Mouse (Mus musculus) cerebellum, postnatal 14 days (tissue): ENCODE measurements around the gene Cadm1.

ENCODE experiments used
- DNase-seq, 2 experiments: peaks; one replicate each; pipeline ENCODE4 v3.0.0; 2021; ENCODE audit warnings: mixed read lengths in 2 of 2

Gene Cadm1

DNA sequence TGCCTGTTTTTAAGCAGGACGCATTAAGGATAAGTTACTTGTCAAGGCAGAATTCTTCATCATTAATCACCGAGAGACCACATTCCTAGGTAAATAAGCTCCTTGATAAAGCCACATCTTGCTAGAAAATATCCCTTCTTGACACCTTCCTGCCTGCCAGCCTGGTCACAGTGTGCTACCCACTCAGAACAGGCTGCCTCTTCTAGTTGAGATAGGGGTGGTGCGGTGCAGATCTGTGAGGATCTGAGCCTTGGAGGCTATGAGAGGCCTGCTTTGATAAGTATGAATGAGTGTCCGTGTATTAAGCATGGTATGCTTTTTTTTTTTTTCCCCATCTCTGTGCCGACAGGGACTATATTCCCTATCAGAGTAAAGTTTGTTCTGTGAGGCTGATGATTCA lies 219.2 kb downstream of the Cadm1 start:
- no peak for DNase-seq

DNA sequence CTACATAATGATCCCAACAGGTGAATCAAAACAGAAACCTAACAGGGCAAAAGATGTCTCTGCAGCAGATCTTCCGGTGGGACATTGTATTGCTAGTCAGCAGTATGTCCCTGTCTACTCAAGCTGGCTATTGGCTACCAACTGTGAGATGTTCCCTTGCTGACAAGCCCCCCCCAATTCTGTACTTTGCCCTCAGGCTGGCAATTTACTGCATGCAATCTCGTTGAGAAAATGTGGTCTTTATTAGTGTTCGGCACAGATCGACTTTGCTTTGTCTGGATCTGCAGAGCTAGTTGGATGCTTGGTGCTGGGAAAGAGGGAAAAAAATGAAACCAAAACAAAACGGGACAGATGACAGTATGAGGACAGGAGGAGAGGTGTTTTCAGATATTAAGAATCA lies 222.5 kb downstream of the Cadm1 start:
- DNase-seq = no peak

DNA sequence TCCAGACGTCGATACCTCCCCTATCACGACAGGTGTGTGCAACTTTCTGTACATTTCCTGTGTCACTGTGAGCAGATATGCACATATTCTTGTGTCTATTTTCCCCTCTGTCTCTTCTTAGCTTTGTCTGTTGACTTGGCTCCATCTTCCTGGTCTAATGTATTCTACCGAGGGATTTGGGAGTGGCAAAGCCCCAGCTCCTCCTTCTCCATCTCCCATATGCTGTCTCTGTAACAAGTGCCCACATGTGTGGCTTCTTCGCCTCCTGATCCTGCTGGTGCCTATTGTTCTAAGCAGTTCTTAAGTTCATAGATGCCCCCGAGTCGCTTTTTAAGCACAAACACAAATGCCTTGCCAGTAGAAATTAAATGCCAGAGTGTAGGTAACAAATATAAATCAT lies 223.2 kb downstream of the Cadm1 start:
- no peak for DNase-seq

DNA sequence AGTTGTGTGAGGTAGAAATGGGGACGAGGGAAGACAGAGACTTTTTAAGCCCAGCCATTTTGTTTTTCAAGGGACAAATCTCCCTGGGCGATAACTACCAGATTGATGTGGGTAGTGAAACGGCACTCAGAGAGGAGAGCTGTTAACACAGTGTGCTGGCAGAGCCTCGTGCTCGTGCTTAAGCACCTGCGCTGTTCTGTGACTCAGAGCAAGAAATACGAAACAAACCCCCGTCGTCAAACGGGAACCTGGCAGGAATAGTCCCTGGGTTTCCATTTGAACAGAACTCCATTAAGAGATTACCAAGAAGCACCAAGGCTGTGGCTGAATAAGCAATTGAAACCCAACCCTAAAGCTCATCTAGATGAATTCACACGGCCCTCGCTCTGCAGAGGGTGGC lies 225.1 kb downstream of the Cadm1 start:
- DNase-seq = peak; percentile 47 to 53

DNA sequence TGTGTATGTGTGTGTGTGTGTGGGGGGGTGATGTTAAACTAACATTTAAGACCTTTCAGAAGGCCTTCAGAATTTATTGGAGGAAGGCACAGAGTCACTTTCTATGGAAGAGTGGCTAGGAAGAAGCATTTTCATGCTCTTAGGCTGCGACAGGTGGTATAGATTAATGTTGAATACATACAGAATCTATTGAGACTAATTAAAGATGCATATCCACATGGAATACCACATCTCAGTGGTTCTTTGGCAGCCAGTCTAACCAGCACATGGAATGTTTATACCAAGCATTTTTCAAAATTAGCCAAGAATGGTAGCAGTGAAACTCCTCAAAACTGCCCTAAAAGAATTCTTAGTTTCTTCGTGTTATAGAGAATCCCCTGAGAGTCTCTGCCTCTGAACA lies 227.8 kb downstream of the Cadm1 start:
- DNase-seq = no peak

DNA sequence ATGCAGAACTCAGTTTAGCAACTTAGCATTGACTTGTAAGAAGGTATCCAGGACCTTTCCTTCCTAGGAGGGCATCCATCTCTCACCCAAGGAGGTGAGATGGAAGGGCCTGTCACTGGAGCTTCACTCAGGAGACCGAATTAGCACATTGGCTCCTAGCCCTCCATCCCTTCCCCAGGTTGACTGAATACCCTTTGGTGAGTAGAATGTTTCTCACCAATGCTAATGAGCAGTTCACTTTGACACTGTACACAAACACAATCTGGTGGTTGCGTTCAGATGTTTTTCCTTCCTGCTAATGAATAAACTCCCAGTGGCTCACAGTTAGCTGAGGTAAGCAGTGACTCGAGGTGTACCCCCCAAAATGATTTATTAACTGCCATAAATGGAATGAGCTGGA lies 228.3 kb downstream of the Cadm1 start:
- no peak for DNase-seq

DNA sequence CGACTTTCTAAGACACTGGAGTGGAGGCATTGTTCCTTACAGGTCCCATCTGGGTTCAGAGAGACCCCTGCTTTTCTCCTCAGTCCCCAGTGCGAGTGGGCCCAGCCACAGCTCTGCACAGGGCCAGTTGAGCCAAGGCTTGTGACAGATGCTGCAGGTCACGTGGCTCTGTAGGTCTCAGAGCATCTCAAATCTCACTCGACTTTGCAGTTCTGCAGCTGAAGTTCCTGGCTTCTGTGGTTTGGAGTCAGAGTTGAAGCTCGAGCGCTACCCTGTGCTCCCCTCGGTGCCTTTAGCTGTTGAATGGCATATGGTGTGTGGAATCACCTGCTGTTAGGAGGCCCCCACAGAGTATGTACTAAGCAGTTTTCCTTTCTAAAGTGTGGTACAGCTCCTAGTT lies 229.8 kb downstream of the Cadm1 start:
- DNase-seq = peak in 1 of 2 experiments; percentile 44

DNA sequence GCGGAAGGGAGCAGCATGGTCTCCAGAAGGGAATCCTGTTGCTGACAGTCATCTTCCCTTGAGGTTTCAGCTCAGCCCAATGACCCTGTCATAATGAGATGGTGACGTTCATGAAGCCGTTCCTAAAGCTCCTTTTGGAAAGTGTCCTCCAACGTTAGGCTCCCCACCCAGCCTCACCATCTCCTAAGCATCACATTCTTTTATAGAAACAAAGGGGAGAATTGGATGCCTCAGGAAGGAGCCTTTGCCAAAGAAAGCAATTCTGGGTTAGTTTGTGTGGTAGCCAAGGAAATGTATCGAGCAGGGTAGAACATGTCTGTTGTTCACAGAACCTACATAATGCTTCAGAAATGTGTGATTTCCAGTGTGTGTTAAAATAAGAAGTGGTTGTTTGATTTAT lies 231.6 kb downstream of the Cadm1 start:
- DNase-seq = no peak

DNA sequence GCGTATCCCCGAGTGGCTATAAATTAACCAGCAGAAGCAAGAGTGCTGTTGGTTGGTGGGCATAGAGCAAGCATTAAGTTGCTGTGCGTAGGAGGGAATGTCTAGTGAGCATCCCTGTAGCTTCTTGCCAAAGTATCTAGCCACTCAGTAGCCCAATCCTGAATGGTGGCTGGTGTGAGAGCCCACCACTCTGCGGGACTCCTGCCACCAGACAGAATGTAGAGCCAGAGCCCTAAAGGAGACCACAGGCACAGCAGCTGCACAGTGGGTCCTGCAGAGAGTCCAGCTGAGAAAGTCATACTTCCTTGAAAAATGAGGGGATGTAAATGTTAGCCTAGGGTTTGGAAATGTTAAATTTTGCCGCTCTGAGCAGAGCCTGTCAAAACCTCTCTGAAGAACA lies 232.9 kb downstream of the Cadm1 start:
- DNase-seq = no peak

DNA sequence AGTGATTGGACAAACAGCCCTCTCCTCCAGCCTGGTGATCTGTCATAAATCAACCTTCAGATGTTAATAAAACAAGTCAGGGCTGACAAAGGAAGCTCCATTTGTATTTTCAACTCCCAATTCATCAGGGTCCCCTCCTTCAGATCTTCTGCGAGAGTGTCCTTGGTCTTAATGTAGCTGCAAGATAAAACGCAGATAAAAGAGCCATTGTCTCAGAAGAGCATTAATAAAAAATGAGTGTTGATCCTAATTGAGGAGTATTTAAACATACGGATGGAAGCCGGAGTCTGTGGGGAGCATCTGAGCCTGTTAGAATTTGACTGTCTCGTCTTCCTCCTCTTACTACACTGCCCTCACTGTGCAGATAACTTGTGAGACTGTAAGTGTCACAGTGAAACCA lies 234.9 kb downstream of the Cadm1 start:
- no peak for DNase-seq

DNA sequence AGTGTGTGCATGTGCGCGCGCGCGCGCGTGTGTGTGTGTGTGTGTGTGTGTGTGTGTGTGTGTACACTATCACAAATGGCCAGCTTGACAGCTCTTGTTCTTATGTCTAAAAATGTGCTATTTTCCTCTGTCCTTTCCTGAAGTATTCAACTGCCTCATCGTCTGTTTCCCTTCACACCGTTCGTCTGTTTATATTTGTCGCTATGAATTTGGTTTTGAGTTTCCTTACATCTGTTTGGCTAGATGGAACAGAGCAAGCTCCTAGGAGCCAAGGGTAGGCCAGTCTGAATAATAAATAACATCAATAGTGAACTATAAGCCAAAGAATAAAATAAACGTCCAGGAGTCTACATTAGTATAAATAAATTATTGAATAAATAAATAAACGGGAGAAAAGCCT lies 235.3 kb downstream of the Cadm1 start:
- DNase-seq = no peak

DNA sequence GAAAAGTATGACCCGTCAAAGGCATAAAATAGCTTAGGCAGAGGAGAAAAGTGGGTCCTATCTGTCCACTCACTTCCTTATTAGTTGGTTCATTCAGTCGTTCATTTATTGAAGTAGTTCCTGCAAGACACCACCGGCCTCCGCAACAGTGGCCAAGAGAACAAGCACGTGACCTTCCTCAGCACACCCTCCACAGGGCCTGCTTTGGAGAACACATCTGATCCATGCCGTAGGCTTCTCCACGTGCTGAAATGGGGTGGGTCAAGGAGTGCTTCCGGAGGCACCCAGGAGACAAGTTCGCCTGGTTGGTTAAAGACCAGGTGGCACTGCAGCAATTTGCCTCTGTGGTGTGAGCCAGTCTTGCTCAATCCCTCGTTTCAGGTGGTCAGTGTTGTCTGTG lies 236.4 kb downstream of the Cadm1 start:
- no peak for DNase-seq

DNA sequence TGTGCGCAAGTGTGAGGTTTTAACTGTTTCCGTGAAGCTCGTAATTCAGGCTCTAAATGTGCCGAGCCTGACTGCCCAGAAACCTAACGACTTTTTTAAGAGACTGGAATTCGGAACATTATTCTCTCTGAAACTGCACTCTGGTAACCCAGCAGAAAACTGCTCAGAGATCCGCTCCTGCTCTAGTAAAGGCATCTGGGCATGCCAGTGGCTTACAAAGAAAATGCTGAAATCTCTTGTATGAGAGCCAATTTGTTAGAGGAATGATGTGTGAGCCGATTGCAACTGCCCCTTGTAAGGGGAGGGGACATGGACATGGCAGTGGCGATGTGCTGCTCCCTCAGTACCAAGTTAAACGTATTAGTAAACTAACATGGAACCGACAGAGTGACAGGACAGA lies 240.9 kb downstream of the Cadm1 start:
- DNase-seq = no peak

DNA sequence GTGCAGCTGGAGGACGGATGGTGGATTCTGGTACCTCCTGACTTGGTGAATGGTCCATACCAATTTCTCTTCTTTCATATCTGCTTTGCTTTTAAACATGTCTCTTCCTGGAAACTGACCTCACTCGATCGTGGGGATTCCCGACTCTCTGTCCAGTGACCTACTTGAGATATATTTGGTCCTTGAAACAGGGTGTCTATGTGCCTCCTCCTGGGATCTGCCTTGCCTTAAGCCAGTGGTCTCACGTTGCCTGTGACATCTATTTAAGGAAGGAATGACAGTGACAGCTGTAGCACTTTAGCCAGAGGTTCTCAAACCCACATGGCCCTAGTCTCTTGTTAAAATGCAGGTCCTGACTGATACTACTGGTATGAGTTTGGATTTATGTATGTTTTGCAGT lies 242.0 kb downstream of the Cadm1 start:
- no peak for DNase-seq

DNA sequence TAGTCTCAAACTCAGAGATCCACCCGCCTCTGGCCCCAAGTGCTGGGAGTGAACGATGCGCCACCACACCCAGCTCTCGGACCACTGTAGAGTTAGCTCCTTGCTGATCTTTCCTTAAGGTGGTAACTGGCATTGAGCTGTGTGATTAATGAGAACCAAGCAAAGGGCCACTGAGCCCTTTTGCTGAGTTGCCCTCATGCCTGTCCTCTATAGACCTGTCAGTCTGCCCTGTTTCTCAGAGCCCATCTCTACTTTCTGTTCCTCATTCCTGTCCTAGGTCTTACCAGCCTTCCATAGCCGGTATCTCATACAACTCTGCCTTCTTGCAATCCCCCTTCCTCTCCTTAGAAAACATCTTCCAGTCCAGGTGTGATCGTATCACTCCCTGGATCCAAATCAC lies 242.8 kb downstream of the Cadm1 start:
- no peak for DNase-seq

DNA sequence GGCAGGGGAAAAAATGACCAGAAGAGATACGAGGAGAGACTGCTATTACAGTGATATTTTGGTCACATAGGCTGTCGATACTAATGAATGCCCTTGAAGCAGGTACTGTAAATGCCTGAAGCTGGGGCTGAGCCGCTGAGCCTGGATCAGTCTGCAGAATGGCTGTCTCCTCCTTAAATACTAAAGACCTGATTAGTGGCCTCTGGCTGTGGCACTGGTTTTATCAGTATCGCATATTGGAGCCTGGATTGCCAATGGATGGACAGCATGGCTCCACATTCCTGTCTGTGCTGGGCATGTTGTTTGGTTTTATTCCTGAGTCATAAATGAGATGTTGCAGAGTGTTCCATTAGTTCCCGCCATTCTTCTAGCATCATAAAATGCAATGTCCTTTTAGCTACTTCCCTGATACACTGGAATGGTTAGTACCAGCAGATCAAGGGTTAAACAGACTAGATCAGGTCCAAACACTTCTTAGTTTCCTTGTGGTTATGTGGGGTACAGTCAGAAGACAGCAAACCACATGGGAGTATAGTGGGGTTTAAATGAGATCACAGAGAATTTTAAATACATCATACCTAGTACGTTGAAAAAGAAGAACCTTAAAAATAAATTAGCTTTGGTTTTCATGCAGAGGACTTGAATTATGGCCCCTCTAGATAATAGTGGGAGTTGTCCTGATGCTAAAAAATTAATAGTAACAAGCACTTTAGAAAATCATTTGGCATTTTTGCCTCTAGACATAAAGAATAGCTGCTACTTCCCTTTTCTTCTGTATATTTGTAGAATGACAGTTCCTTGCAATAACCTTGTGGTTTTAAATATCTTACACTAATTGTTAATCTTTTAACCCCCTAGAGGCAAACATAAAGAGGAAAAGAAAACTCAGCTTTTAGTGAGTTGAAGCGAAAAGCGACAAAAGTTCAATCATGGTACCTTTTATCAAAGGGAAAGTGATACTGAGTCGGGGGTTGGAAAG lies 247.3 kb downstream of the Cadm1 start:
- DNase-seq = no peak

DNA sequence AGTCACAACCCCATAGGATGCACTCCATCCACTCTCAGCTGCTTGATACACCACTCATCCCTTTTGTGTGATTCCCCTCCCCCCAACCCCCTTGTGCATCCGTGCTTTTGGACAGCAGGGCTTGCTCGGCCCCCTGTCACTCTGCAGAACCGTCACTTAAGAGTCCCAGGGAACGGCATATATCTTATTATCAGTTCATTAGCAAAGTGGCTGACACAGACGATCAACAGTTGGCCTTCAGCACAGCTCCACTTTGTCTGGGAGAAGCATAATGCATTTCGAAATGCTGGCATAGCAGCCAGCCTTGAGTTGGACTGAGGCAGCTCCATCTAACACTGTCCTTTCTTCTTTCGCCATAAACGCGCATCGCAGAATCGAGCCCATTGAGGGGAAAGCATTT lies 248.5 kb downstream of the Cadm1 start:
- DNase-seq = no peak

DNA sequence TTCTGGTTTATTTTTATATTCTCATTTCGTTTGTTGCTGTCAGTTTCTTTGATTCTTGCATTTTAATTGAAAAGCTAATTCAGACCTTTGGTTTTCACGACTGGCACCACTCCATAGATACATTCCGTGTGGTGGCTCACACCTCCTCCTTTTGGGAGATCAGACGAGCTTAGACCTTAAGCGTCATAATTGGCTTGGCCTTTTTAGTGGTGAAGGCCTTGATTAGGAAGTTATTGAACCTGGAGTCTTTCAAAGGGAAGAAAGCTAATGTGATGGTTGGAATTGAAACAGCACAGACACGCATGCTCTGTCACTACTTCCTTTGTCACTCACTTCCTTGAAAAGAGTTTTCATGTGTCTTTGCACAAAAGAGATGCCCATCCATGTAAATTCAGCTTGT lies 249.3 kb downstream of the Cadm1 start:
- DNase-seq = no peak

DNA sequence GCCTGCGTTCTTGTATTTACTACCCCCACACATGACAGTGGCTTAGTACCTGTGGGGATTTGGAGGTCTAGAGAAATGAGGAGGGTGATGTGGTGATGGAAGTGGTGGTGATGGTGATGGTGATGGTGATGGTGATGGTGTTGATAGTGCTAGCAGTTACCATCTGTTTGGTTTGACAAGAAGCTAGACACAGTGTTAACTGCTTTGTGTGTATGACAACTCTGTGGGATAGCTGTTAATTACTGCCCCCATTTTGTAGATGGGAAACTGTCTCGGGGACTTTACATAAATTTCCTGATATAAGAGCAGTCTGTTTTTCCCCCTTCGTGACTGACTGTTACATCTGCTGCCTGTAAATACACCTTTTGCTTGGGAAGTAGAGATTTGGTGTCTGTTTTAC lies 256.7 kb downstream of the Cadm1 start:
- DNase-seq = no peak

DNA sequence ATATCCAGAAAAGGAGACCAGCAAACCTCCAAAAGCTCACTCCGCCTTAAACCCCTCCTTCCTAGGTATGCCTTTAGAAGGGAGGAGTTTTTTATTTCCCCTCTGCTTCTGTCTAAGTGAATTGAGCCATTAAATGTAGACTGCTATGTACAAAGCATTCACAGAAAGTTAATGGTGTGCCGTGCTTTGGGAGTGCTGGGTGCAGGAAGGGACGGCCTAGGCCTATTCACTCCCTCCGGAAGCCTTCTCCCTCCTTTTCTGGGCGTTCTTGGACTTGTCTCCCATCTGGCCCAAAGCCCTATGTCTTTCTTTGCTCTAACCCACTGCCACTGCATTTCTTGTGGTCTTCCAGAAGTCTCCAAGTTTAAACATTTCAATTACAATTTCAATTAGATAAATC lies 268.5 kb downstream of the Cadm1 start:
- no peak for DNase-seq

DNA sequence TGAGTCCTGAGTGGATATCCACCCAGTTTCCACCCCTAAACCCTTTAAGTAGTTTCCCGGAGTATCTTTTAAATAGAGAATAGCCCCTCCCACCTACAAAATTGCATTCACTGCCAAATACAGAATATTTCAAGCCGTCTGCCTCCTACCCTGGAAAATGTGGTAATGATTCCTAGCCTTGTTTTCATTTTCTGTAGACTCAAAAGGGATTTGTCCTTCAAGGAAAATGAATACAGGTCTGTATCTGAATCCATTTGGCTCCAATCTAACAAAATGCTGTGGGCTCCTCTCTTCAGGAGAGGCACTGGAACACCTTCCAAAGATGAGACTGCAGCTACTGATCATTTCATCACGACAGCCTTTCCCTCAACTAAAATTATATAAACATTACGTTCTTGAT lies 271.3 kb downstream of the Cadm1 start:
- no peak for DNase-seq

DNA sequence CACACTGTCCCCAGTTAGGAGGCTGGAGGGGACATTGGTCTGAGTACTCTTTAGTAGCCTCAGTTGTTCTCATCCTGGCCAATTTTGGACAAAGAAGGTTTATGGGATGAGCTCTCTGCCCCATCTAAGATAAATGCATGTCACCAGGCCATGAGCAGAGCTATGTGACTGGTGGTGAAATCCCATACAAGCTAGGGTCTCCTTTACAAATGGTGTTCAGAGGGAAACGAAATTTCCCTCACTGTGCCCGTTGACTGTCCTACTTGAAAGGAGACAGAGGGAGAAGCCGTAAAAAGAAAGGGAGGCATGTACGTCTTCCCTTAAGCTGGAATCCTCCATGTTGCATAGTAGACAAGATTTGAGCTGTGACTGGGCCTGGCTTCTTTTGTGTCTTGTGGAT lies 272.6 kb downstream of the Cadm1 start:
- no peak for DNase-seq

DNA sequence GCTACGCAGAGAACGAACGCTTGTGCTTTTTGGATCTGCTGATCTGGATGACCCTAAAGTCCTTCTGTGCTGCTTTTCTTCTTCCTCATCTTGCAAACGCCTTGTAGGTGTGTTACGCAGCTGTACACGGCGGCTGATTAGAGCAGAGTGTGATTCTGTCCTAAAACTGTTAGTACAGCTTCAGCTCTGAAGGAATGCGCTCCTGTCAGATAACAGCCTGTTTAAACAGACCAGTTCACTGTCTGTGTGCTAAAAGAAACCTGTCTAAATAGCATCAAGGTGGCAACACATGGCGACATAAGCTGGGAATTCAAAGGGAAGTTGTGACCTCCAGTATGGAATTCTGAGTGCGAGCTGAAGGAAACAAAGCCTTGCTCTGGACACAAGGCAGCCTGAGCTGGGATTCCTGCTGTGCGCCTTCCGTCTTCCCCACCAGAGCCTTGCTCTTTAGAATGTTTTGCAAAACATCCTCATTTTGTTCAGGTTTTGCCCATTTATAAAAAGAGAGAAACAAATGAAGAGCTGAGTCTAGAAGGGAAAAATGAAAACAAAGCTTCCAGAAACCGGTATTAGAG lies 273.6 kb downstream of the Cadm1 start:
- DNase-seq = no peak

DNA sequence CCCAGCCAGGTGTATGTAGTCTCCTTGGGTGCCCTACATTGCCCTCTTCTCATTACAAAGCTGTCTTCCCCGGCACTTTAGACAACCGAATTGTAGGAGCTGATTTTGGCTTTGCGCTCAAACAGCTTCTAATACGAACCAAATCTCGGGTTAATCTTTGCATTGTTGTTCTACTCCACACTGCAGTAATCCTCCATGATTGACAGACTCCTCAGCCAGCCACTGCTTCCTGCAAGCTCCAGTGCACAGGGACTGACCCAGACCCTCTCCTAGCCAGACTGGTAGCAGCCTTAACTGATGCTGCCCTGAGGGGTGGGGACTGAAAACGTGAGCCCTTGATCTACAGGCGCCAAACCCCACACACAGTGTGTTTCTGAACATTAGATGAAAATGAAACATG lies 275.7 kb downstream of the Cadm1 start:
- DNase-seq = no peak

DNA sequence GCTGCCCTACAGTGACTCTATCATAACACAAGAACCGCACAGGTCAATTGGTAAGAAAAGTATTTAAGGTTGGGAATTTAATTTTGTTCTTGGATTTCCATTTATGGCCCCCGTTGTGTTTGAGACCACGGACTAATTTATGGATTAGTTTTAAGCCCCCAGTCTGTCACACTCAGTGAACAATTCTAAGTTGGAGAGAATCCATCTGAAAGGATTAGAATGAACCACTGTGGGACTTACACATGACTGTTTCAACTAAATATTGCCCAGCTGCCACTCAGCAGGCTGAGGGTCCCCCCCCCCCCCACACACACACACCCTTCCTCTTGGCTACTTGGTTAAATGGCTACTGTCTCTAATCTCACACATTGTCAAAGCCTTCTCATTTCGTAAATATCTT lies 295.7 kb downstream of the Cadm1 start:
- DNase-seq = no peak
